Mouse (Mus musculus) midbrain, embryonic 15.5 days (tissue): ENCODE measurements around the gene Immt. TPM values are rescaled to one million over a fixed set of nuclear protein-coding genes. Genes with fewer than 3 reads are reported as not detected.

ENCODE experiments used
- ATAC-seq: fragments of 200-750 bp; cut with Nextera tagmentation; replicated peaks from 2 replicates; pipeline ENCODE4 v1.8.0; 2017; ENCODE audit warnings: moderate TSS enrichment
- H3K27ac ChIP-seq: fragments of 300-500 bp; sonication (generic); 2 replicates; pipeline ENCODE4 v1.5.1; 2015; ENCODE audit warnings: mild to moderate bottlenecking, inconsistent platforms
- H3K27me3 ChIP-seq: fragments of 300-500 bp; sonication (generic); replicated peaks from 2 replicates; pipeline ENCODE4 v1.6.1; 2015; ENCODE audit warnings: inconsistent platforms
- H3K36me3 ChIP-seq: fragments of 300-500 bp; sonication (generic); replicated peaks from 2 replicates; pipeline ENCODE4 v1.6.1; 2015; ENCODE audit warnings: inconsistent platforms
- H3K4me1 ChIP-seq: fragments of 300-500 bp; sonication (generic); 2 replicates; pipeline ENCODE4 v1.6.1; 2015; ENCODE audit warnings: inconsistent platforms
- H3K4me2 ChIP-seq: fragments of 300-500 bp; sonication (generic); 2 replicates; pipeline ENCODE4 v1.6.1; 2015; ENCODE audit warnings: inconsistent platforms, mild to moderate bottlenecking, moderate library complexity
- H3K4me3 ChIP-seq: fragments of 300-500 bp; sonication (generic); 2 replicates; pipeline ENCODE4 v1.5.1; 2015; ENCODE audit warnings: mild to moderate bottlenecking, inconsistent platforms
- H3K9ac ChIP-seq: fragments of 300-500 bp; sonication (generic); 2 replicates; pipeline ENCODE4 v1.6.1; 2015; ENCODE audit warnings: mild to moderate bottlenecking, inconsistent platforms
- H3K9me3 ChIP-seq: fragments of 300-500 bp; sonication (generic); 2 replicates; pipeline ENCODE4 v1.6.1; 2016; ENCODE audit warnings: inconsistent platforms
- WGBS: fragments of 180-500 bp; shearing (Covaris S2); methylation state at CpG from one replicate; pipeline ENCODE4 v1.1.7; 2015; ENCODE audit warnings: mixed read lengths; 5-methylcytosine and 5-hydroxymethylcytosine counted together
- polyA plus RNA-seq: library from polyadenylated mRNA; unstranded; fragments of >200 nt; fragmentation: Nextera tagmentation; extraction: Ambion mirVana; gene quantifications from 2 replicates; pipeline ENCODE4 v1.2.1, GENCODE M21; 2015

Gene Immt
- polyA plus RNA-seq, result 158 and 160 TPM in 2 replicates

GRCm38 (mm10) chr6:71830690-71831580 is at the start of gene Immt:
TSS of gene Immt (plus strand) at chr6:71831331.
- peak within 1 kb of the TSS; percentile 92 for H3K27ac ChIP-seq
- peak; percentile 99 for ATAC-seq
- no peaks in the 10 kb centered on the region for H3K9me3 ChIP-seq
- no peaks in the 10 kb centered on the region for H3K36me3 ChIP-seq
- peak within 1 kb of the TSS; percentile 77 for H3K4me2 ChIP-seq
- under 1% methylated on average over 64 of the region's 64 CpGs for WGBS
- peak within 1 kb of the TSS; percentile 83 for H3K9ac ChIP-seq
- no peaks in the 10 kb centered on the region for H3K27me3 ChIP-seq
- H3K4me1 ChIP-seq, result peaks cover 22% of the 10 kb centered on the region
- peak within 1 kb of the TSS; percentile 74 for H3K4me3 ChIP-seq

- Histone ChIP-seq H3K4me3 (no peak overlapping the region), H3K36me3 (peaks cover 32% of the 10 kb centered on the region), H3K4me2 (no peak overlapping the region), H3K27ac (no peak overlapping the region), H3K9me3 (no peaks in the 10 kb centered on the region), H3K9ac (no peak overlapping the region), H3K27me3 (no peaks in the 10 kb centered on the region), H3K4me1 (no peaks in the 10 kb centered on the region)
- 91% methylated on average over 5 of the region's 5 CpGs for WGBS
- ATAC-seq, result no peak
Observed at GRCm38 (mm10) chr6:71783165-71783564, 48.0 kb upstream of the Immt start.

GRCm38 (mm10) chr6:71788348-71788747 is 42.8 kb upstream of the Immt start:
- Histone ChIP-seq H3K4me2 (no peak overlapping the region), H3K9me3 (no peaks in the 10 kb centered on the region), H3K27ac (no peak overlapping the region), H3K27me3 (no peaks in the 10 kb centered on the region), H3K9ac (no peak overlapping the region), H3K36me3 (peaks cover 8% of the 10 kb centered on the region; the same call in 1 of the 2 replicates), H3K4me1 (no peaks in the 10 kb centered on the region), H3K4me3 (no peak overlapping the region)
- ATAC-seq, result no peak
- 80% methylated on average over 9 of the region's 9 CpGs for WGBS

- no peaks in the 10 kb centered on the region for H3K9me3 ChIP-seq
- no peak overlapping the region for H3K9ac ChIP-seq
- no peak overlapping the region for H3K4me3 ChIP-seq
- H3K27ac ChIP-seq, result no peak overlapping the region
- H3K27me3 ChIP-seq, result no peaks in the 10 kb centered on the region
- 89% methylated on average over 6 of the region's 6 CpGs for WGBS
- H3K36me3 ChIP-seq, result peaks cover 13% of the 10 kb centered on the region; the same call in 1 of the 2 replicates
- no peak overlapping the region for H3K4me2 ChIP-seq
- no peaks in the 10 kb centered on the region for H3K4me1 ChIP-seq
- ATAC-seq, result no peak
Observed at GRCm38 (mm10) chr6:71791771-71792170, 39.4 kb upstream of the Immt start.

- WGBS, result 80% methylated on average over 3 of the region's 3 CpGs
- Histone ChIP-seq H3K9ac (no peak overlapping the region), H3K27me3 (no peaks in the 10 kb centered on the region), H3K4me2 (no peak overlapping the region), H3K36me3 (peaks cover 21% of the 10 kb centered on the region; the same call in 1 of the 2 replicates), H3K4me1 (no peaks in the 10 kb centered on the region), H3K4me3 (no peak overlapping the region), H3K27ac (no peak overlapping the region), H3K9me3 (no peaks in the 10 kb centered on the region)
- no peak for ATAC-seq
Observed at GRCm38 (mm10) chr6:71799391-71799790, 31.7 kb upstream of the Immt start.

GRCm38 (mm10) chr6:71801011-71801713 is 30.0 kb upstream of the Immt start:
- 65% methylated on average over 7 of the region's 7 CpGs for WGBS
- no peaks in the 10 kb centered on the region for H3K9me3 ChIP-seq
- H3K27me3 ChIP-seq, result no peaks in the 10 kb centered on the region
- H3K4me3 ChIP-seq, result no peak overlapping the region
- no peak for ATAC-seq
- H3K9ac ChIP-seq, result no peak overlapping the region
- H3K27ac ChIP-seq, result no peak overlapping the region
- no peaks in the 10 kb centered on the region for H3K4me1 ChIP-seq
- no peak overlapping the region for H3K4me2 ChIP-seq
- peaks cover 13% of the 10 kb centered on the region; the same call in 1 of the 2 replicates for H3K36me3 ChIP-seq

GRCm38 (mm10) chr6:71801714-71802094 is 29.4 kb upstream of the Immt start:
- 73% methylated on average over 10 of the region's 10 CpGs for WGBS
- no peaks in the 10 kb centered on the region for H3K9me3 ChIP-seq
- H3K4me2 ChIP-seq, result no peak overlapping the region
- no peak overlapping the region for H3K27ac ChIP-seq
- H3K4me1 ChIP-seq, result no peaks in the 10 kb centered on the region
- no peaks in the 10 kb centered on the region for H3K27me3 ChIP-seq
- H3K36me3 ChIP-seq, result peaks cover 9% of the 10 kb centered on the region; the same call in 1 of the 2 replicates
- no peak for ATAC-seq
- no peak overlapping the region for H3K9ac ChIP-seq
- no peak overlapping the region for H3K4me3 ChIP-seq

GRCm38 (mm10) chr6:71803609-71804008 is 27.5 kb upstream of the Immt start:
- peak; percentile 7; the same call in 1 of the 2 replicates for ATAC-seq

GRCm38 (mm10) chr6:71804061-71804829 is 26.9 kb upstream of the Immt start:
- H3K27ac ChIP-seq, result peak overlapping the region; percentile 45; the same call in 1 of the 2 replicates
- no peak overlapping the region for H3K4me2 ChIP-seq
- no peak overlapping the region for H3K4me3 ChIP-seq
- H3K9me3 ChIP-seq, result no peaks in the 10 kb centered on the region
- H3K4me1 ChIP-seq, result no peaks in the 10 kb centered on the region
- ATAC-seq, result peak; percentile 92
- peaks cover 6% of the 10 kb centered on the region; the same call in 1 of the 2 replicates for H3K36me3 ChIP-seq
- no peaks in the 10 kb centered on the region for H3K27me3 ChIP-seq
- WGBS, result 26% methylated on average over 12 of the region's 12 CpGs
- no peak overlapping the region for H3K9ac ChIP-seq

More at GRCm38 (mm10) chr6:71803609-71804008, 27.5 kb upstream of the Immt start:
- no peaks in the 10 kb centered on the region for H3K27me3 ChIP-seq
- H3K4me1 ChIP-seq, result no peaks in the 10 kb centered on the region
- H3K9me3 ChIP-seq, result no peaks in the 10 kb centered on the region
- H3K9ac ChIP-seq, result no peak overlapping the region
- WGBS, result 90% methylated on average over 1 of the region's 1 CpGs
- H3K4me2 ChIP-seq, result no peak overlapping the region
- H3K27ac ChIP-seq, result peak overlapping the region; percentile 45; the same call in 1 of the 2 replicates
- no peak overlapping the region for H3K4me3 ChIP-seq
- H3K36me3 ChIP-seq, result peaks cover 5% of the 10 kb centered on the region; the same call in 1 of the 2 replicates

- Histone ChIP-seq H3K36me3 (peaks cover 21% of the 10 kb centered on the region), H3K27ac (no peak overlapping the region), H3K4me3 (no peak overlapping the region), H3K9ac (no peak overlapping the region), H3K4me1 (no peaks in the 10 kb centered on the region), H3K4me2 (no peak overlapping the region), H3K27me3 (no peaks in the 10 kb centered on the region), H3K9me3 (no peaks in the 10 kb centered on the region)
- 77% methylated on average over 1 of the region's 1 CpGs for WGBS
- ATAC-seq, result no peak
Observed at GRCm38 (mm10) chr6:71806713-71807112, 24.4 kb upstream of the Immt start.

GRCm38 (mm10) chr6:71809890-71810289 is 21.2 kb upstream of the Immt start:
- Histone ChIP-seq H3K27me3 (no peaks in the 10 kb centered on the region), H3K9me3 (no peaks in the 10 kb centered on the region), H3K4me1 (no peaks in the 10 kb centered on the region), H3K36me3 (peaks cover 21% of the 10 kb centered on the region), H3K27ac (no peak overlapping the region), H3K4me2 (no peak overlapping the region), H3K4me3 (no peak overlapping the region), H3K9ac (no peak overlapping the region)
- WGBS, result 95% methylated on average over 9 of the region's 9 CpGs
- ATAC-seq, result no peak

GRCm38 (mm10) chr6:71812820-71813219 is 18.3 kb upstream of the Immt start:
- H3K27me3 ChIP-seq, result no peaks in the 10 kb centered on the region
- H3K27ac ChIP-seq, result no peak overlapping the region
- peaks cover 42% of the 10 kb centered on the region for H3K36me3 ChIP-seq
- H3K4me2 ChIP-seq, result no peak overlapping the region
- H3K9ac ChIP-seq, result no peak overlapping the region
- no peaks in the 10 kb centered on the region for H3K4me1 ChIP-seq
- ATAC-seq, result no peak
- H3K9me3 ChIP-seq, result no peaks in the 10 kb centered on the region
- WGBS, result 88% methylated on average over 2 of the region's 2 CpGs
- no peak overlapping the region for H3K4me3 ChIP-seq
